Mouse (Mus musculus): ENCODE measurements around the gene Kcnj12.

DNA sequence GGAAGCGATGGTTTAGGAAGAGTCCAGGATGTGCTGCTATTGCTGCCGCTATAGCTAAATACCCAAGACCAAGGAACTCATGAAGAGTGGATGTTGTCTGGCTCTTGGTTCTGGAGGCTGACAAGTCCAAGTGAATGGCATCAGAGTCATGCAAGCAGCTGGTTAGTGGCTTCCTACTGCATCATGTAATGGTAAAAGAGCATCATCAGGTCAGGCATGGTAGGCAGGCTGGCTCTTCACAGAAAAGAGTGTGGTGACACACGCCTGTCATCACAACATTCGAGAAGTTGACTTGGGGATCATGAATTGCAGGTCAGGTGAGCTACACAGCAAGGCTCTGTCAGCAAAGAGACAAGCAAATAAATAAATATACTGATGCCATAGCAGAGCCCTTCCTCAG, 89.1 kb downstream of the Kcnj12 start:
- TF ChIP-seq CTCF (IDR thresholded peaks at IDR 0.05; ENCODE audit: low read depth) = no peak
- no peak for TF ChIP-seq EP300 (IDR thresholded peaks at IDR 0.05; ENCODE audit: low read depth)
